Mouse (Mus musculus): ENCODE results near the gene Plxna1.

Plxna1 gene

GRCm38 (mm10) chr6:89280555-89280954 is 81.9 kb downstream of the Plxna1 start:
- no peak for DNase-seq

- peak; percentile 63 for DNase-seq
Measured at GRCm38 (mm10) chr6:89271731-89272475, 90.5 kb downstream of the Plxna1 start.

GRCm38 (mm10) chr6:89267181-89267580 is 95.2 kb downstream of the Plxna1 start:
- DNase-seq: no peak

All from thymus, postnatal 14 days (tissue).